Mouse (Mus musculus) cerebellum, adult 2 months (tissue): ENCODE data around the gene S100b.

Experiments used
- CTCF ChIP-seq: fragments of 200-500 bp; IDR thresholded peaks from 2 replicates; pipeline ENCODE4 v1.5.1; 2011; ENCODE audit warnings: low read depth, mild to moderate bottlenecking, control low read depth, low read length, moderate library complexity, borderline replicate concordance; ENCODE audit not compliant: insufficient read depth
- POLR2A ChIP-seq: fragments of 200-500 bp; IDR thresholded peaks from 2 replicates; pipeline ENCODE4 v1.6.1; 2011; ENCODE audit warnings: low read length, control low read depth, borderline replicate concordance; ENCODE audit not compliant: insufficient read depth

GRCm38 (mm10) chr10:76289936-76290671 lies 36.5 kb downstream of the S100b start:
- TF ChIP-seq CTCF (no peak), POLR2A (no peak)
